Mouse (Mus musculus) left cerebral cortex, adult 11 months (tissue): ENCODE results near the gene Cntn4.
A peak's percentile ranks its signal among the peaks of the same experiment; 100 is the strongest.

ENCODE experiments used
- DNase-seq: peaks from one replicate; pipeline ENCODE4 v3.0.0; 2022; ENCODE audit warnings: low spot score

Gene Cntn4

DNA sequence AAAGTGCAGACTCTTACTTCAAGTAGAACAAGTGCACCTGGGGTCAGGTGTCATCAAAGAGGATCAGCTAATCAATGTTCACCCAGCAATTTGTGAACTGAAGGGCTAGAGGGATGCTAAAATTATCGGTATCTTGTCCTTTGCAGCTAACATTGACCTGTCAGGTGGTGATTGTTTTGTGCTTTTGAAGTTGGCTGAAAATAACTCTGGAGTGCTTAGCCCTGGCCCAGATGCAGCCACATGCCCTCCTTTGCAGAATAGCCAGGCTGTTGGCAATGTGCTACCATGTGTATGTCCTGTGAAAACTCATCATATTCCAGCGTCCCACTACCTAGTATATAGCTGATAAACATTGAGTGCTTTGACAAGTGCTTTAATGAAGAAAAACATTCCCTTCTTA is 786.4 kb downstream of the Cntn4 start:
- no peak for DNase-seq

GRCm38 (mm10) chr6:106465766-106466165 is 788.3 kb downstream of the Cntn4 start:
- DNase-seq: no peak

DNA sequence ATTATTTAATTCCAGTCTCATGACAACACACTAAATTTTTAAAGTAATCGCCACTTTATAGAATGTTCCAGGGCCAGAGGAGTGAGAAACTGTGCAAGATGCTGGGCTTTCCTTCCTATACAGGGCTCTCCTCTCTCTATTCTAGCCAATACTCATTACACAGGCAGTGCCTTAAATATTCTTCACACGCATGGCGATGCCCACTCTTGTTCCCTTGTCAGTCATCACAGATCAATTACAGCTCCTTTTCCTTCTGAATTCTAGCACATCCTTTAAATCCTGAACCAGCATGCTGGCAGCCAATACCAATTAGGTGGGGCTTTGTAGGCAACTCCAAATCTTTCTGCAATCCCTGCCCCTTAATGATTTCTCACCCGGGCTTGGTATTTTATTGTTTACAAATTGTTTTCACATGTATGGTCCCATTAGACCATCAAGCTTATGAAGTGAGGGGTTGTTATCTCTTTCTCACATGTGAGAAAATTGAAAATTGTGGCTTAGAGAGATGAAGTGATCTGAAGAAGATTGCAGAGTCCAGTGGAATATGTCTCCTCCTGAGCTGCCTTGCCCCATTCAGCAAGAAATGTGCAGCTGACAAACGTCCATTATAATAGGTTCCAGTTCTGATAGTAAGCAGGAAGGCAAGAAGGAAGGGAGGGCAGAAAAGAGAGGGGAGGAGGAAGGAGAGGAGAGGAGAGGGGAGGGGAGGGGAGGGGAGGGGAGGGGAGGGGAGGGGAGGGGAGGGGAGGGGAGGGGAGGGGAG is 789.0 kb downstream of the Cntn4 start:
- DNase-seq: no peak

- no peak for DNase-seq
Measured at GRCm38 (mm10) chr6:106471840-106472608, 794.6 kb downstream of the Cntn4 start.

DNA sequence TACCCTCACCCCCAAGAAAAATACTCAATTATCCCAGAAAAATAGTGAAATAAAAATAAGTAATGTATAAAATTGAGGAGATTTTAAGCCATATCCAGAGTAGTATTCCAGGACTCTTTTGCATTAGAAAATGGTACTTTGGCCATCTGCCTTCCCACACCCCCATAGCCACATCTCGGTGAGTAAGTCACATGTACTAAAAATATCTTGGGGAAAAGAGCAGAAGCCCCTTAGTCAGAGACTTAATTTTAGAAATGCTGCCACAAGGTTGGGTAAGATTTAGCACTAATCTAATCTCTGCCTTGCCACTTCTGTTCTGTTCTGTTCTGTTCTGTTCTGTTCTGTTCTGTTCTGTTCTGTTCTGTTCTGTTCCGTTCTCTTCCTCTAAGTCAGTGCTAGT is 796.4 kb downstream of the Cntn4 start:
- DNase-seq: peak; percentile 32

- DNase-seq: no peak
Measured at GRCm38 (mm10) chr6:106481533-106481932, 804.1 kb downstream of the Cntn4 start.

GRCm38 (mm10) chr6:106496303-106496702 is 818.8 kb downstream of the Cntn4 start:
- DNase-seq: no peak

GRCm38 (mm10) chr6:106499166-106499565 is 821.7 kb downstream of the Cntn4 start:
- DNase-seq: peak; percentile 34

- peak; percentile 32 for DNase-seq
Measured at GRCm38 (mm10) chr6:106503961-106504360, 826.5 kb downstream of the Cntn4 start.

- DNase-seq: no peak
Measured at GRCm38 (mm10) chr6:106520367-106520766, 842.9 kb downstream of the Cntn4 start.

DNA sequence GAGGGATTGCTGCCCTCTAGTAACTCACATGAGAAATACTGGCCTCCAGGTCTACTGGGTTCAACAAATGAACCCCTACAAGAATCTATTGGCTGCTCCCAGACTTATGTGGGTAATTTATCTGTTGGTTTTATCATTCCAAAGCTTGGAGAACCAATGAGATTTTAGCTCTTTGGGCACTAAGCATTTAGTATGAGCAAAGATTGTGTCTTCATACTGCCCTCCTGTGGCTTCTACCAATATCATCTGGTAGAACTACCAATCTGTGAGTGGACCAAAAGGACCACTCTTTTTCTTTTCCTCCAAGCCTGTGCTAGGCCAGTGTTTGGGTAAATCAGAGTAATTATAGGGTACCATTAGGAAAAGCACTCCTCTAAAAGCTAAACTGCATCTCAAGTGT is 866.0 kb downstream of the Cntn4 start:
- peak; percentile 14 for DNase-seq

DNA sequence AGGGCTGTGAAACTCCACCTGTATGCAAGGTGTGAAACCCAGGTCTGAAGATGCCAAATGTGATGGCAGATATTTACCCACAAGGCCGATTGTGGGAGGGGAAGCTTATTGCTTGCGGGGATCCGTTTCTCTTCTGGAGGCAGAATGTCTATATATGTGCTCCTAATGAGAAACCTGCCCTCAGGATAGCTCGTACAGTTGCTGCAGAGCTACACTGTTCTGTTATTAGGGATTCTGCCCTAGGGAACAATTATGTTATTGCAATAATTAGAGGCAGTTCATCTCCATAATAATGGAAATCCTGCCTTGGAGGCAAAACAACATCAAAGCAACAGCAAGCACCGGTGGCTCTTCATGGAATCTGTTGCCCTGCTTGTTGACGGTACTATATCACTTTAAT is 884.2 kb downstream of the Cntn4 start:
- no peak for DNase-seq

DNA sequence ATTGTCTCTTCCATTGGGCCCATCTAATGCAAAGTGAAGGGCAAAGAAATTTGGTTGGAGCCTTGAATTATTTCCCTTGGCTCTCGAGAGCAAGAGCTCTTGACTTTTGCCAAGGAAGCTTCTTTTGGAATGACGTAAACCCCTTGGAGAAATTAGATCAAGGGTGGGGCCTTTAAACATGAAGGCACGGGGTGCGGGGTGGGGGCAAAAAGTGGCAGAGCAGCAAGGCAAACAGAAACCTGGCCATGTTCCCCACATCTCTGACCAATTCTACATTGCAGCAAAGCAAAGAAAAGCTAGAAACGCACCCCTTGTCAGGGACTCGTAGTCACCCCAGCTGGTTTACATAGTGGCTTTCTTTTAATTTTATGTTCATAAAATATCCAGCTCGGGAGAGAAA is 887.9 kb downstream of the Cntn4 start:
- DNase-seq: no peak

- no peak for DNase-seq
Measured at GRCm38 (mm10) chr6:106565769-106566459, 888.5 kb downstream of the Cntn4 start.

- no peak for DNase-seq
Measured at GRCm38 (mm10) chr6:106566929-106567621, 889.6 kb downstream of the Cntn4 start.

DNA sequence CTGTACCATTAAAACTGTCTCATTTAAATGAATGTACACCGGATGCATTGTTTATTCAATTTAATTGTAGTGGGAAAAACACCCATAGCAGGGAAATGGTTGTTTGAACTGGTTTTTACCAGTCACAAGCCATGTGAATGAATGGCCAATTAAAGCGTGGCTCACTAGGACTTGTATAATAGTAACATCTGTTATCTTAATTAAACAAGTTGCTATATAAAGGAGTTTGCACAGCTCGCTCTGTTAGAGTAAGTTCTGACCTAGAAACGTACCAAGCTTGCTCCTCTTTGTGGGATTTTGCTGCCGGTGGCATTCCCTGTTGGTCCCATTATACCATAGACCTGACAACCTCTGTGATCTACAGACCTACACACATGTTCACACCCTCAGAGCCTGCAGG is 902.7 kb downstream of the Cntn4 start:
- no peak for DNase-seq

- no peak for DNase-seq
Measured at GRCm38 (mm10) chr6:106593756-106594155, 916.3 kb downstream of the Cntn4 start.

DNA sequence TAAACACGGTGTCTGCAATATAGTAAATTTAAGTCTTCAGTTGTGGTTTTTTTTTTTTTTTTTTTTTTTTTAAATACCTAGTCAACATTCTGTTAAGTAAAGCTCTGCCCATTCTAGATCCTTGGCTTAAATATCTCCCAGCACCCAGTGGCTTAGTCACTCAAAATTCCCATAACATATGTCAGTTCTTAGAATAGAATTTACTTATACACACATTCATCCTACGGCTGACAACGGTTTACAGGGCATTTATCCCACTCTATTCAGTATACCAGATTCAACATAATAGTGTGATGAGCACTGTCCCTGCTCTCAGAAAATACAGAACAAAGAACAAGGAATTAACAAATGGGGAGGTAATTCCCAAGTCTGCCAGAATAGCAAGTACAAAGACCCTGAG is 939.6 kb downstream of the Cntn4 start:
- peak; percentile 11 for DNase-seq

DNA sequence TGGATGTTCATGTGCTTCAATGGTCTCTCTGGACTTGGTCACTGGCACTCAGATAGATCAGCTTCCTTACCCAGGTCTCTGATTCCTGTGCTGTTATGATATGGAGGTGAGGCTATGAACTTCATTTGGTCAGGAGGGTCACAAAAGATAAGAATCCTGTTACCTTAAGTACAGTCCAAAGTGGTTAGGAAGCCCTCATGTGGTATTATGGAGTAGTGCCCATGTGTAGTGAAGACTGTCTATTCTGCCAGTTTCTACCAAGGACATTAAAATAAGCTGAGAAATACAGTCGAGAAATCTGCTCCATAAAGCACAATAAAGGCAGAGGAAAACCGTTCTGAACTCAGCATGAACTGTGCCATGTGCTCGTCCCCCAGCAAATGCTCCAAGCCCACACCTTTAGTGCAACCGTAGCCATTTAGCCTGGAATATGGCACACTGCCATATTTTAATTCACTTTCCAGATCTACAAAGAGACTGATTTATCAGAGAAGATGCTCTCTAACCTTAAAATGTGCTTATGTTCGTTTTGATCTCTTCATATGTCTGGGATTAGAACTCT is 943.8 kb downstream of the Cntn4 start:
- no peak for DNase-seq

- DNase-seq: no peak
Measured at GRCm38 (mm10) chr6:106643026-106643425, 965.6 kb downstream of the Cntn4 start.

- DNase-seq: peak; percentile 47
Measured at GRCm38 (mm10) chr6:106645496-106646211, 968.2 kb downstream of the Cntn4 start.
